Mouse (Mus musculus): Measurements from ENCODE around the gene P2ry1. TPM values are rescaled to one million over a fixed set of nuclear protein-coding genes. Genes with fewer than 3 reads are reported as not detected.

Gene P2ry1
- 3.0 and 4.5 TPM in 2 replicates for polyA plus RNA-seq (2012; rRNA removed)
- polyA plus RNA-seq (2014; fragmentation: Nextera tagmentation; extraction: Ambion mirVana): 2.6 and 3.1 TPM in 2 replicates

GRCm38 (mm10) chr3:61002587-61003501 is at the start of gene P2ry1:
P2ry1 (plus strand) TSS chr3:61002795.
- ATAC-seq (ENCODE audit: low FRiP score, low read depth) (peak; percentile 93), DNase-seq (ENCODE audit: low spot score) (peak; percentile 77)
- H3K4me2 ChIP-seq (replicated peaks; ENCODE audit: low read depth, low read length, severe bottlenecking): peak within 1 kb of the TSS; percentile 98
- H3K9me3 ChIP-seq (ENCODE audit: control insufficient read depth, low read length): no peaks in the 10 kb centered on the region
- H3K27me3 ChIP-seq (ENCODE audit: control insufficient read depth, insufficient read depth, low read length): peaks cover 25% of the 10 kb centered on the region
- no peaks in the 10 kb centered on the region for H3K36me3 ChIP-seq (ENCODE audit: control insufficient read depth, insufficient read depth, low read length)
- no peak within 1 kb of the TSS for H3K27ac ChIP-seq (replicated peaks; ENCODE audit: low read depth, low read length)
- H3K4me3 ChIP-seq (replicated peaks; ENCODE audit: low read length): peak within 1 kb of the TSS; percentile 67
- WGBS: under 1% methylated on average over 71 of the region's 90 CpGs
- no peaks in the 10 kb centered on the region for H3K4me1 ChIP-seq (ENCODE audit: control insufficient read depth, insufficient read depth, low read length)
- H3K9ac ChIP-seq (ENCODE audit: low read depth, low read length, severe bottlenecking): peak within 1 kb of the TSS; percentile 58
- TF ChIP-seq POLR2A (IDR thresholded peaks at IDR 0.05; ENCODE audit: borderline replicate concordance, extremely low read depth, insufficient read depth, insufficient read length): no peak

DNA sequence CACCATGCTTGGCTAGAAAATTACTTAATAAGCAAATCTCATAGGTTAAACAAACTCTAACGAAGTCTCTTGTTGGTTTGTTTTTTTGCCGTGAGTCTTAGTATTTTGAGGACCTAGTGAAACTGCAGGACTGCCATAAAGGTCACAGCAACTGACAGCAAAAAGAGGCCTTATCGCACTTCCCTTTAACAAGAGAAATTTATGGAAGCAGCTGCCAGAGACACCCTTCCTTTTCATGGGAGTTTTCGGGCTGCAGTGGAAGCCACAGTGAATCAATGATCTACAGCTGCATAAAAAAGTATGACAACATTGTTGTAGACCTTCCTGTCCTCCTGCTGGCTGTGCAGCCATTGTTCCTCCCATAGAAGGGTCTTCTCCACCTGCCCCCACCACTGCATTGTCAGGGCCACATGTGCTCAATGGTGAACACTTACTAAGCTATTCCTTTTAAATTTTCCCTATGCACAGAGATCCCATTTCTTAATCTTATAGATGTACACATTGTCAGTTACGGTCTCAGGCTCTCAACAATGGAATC is 49.3 kb upstream of the P2ry1 start:
- ATAC-seq (ENCODE audit: low FRiP score, low read depth) (no peak), DNase-seq (ENCODE audit: low spot score) (no peak)
- WGBS: 71% methylated on average over 5 of the region's 5 CpGs
- no peaks in the 10 kb centered on the region for H3K9me3 ChIP-seq (ENCODE audit: control insufficient read depth, low read length)
- H3K36me3 ChIP-seq (ENCODE audit: control insufficient read depth, insufficient read depth, low read length): no peaks in the 10 kb centered on the region
- TF ChIP-seq POLR2A (IDR thresholded peaks at IDR 0.05; ENCODE audit: borderline replicate concordance, extremely low read depth, insufficient read depth, insufficient read length): no peak
- H3K9ac ChIP-seq (ENCODE audit: low read depth, low read length, severe bottlenecking): no peak overlapping the region
- no peaks in the 10 kb centered on the region for H3K27me3 ChIP-seq (ENCODE audit: control insufficient read depth, insufficient read depth, low read length)
- H3K27ac ChIP-seq (replicated peaks; ENCODE audit: low read depth, low read length): no peak overlapping the region
- no peaks in the 10 kb centered on the region for H3K4me1 ChIP-seq (ENCODE audit: control insufficient read depth, insufficient read depth, low read length)
- no peak overlapping the region for H3K4me2 ChIP-seq (replicated peaks; ENCODE audit: low read depth, low read length, severe bottlenecking)
- H3K4me3 ChIP-seq (replicated peaks; ENCODE audit: low read length): no peak overlapping the region

DNA sequence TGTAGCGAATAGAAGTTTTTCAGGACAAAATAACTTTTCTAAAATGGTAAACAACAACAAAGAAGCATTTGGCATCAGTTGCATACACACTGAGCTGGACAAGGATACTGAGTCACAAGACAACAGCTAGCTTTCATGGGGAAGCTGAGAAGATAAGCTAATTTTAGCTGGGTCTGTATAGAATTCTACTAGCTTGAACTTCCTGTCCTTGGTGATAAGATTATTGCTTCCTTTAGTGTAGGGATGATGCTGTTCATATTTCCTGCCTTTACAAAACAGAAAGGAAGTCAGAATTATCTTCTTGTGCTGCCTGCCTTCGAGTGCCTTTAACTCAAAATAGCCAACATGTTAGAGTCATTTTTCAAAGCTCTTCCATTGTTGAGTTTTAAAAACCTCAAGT is 48.5 kb upstream of the P2ry1 start:
- no peak for DNase-seq (ENCODE audit: low spot score)
- H3K4me3 ChIP-seq (replicated peaks; ENCODE audit: low read length): no peak overlapping the region
- H3K9ac ChIP-seq (ENCODE audit: low read depth, low read length, severe bottlenecking): no peak overlapping the region
- no peaks in the 10 kb centered on the region for H3K36me3 ChIP-seq (ENCODE audit: control insufficient read depth, insufficient read depth, low read length)
- H3K9me3 ChIP-seq (ENCODE audit: control insufficient read depth, low read length): no peaks in the 10 kb centered on the region
- no peaks in the 10 kb centered on the region for H3K4me1 ChIP-seq (ENCODE audit: control insufficient read depth, insufficient read depth, low read length)
- no peak overlapping the region for H3K27ac ChIP-seq (replicated peaks; ENCODE audit: low read depth, low read length)
- TF ChIP-seq POLR2A (IDR thresholded peaks at IDR 0.05; ENCODE audit: borderline replicate concordance, extremely low read depth, insufficient read depth, insufficient read length): no peak
- WGBS: 77% methylated on average over 2 of the region's 2 CpGs
- no peak overlapping the region for H3K4me2 ChIP-seq (replicated peaks; ENCODE audit: low read depth, low read length, severe bottlenecking)
- no peak for ATAC-seq (ENCODE audit: low FRiP score, low read depth)
- H3K27me3 ChIP-seq (ENCODE audit: control insufficient read depth, insufficient read depth, low read length): no peaks in the 10 kb centered on the region

- H3K9me3 ChIP-seq (ENCODE audit: control insufficient read depth, low read length): no peaks in the 10 kb centered on the region
- H3K27me3 ChIP-seq (ENCODE audit: control insufficient read depth, insufficient read depth, low read length): no peaks in the 10 kb centered on the region
- H3K4me2 ChIP-seq (replicated peaks; ENCODE audit: low read depth, low read length, severe bottlenecking): no peak overlapping the region
- H3K4me1 ChIP-seq (ENCODE audit: control insufficient read depth, insufficient read depth, low read length): no peaks in the 10 kb centered on the region
- no peak for TF ChIP-seq POLR2A (IDR thresholded peaks at IDR 0.05; ENCODE audit: borderline replicate concordance, extremely low read depth, insufficient read depth, insufficient read length)
- DNase-seq (ENCODE audit: low spot score) (no peak), ATAC-seq (ENCODE audit: low FRiP score, low read depth) (no peak)
- no peaks in the 10 kb centered on the region for H3K36me3 ChIP-seq (ENCODE audit: control insufficient read depth, insufficient read depth, low read length)
- no peak overlapping the region for H3K4me3 ChIP-seq (replicated peaks; ENCODE audit: low read length)
- no peak overlapping the region for H3K27ac ChIP-seq (replicated peaks; ENCODE audit: low read depth, low read length)
- WGBS: 90% methylated on average over 2 of the region's 2 CpGs
- H3K9ac ChIP-seq (ENCODE audit: low read depth, low read length, severe bottlenecking): no peak overlapping the region
These were observed 43.8 kb upstream of the P2ry1 start for GRCm38 (mm10) chr3:60958769-60959168.

- no peaks in the 10 kb centered on the region for H3K9me3 ChIP-seq (ENCODE audit: control insufficient read depth, low read length)
- no peak for ATAC-seq (ENCODE audit: low FRiP score, low read depth)
- 74% methylated on average over 2 of the region's 2 CpGs for WGBS
These were observed 37.5 kb upstream of the P2ry1 start for GRCm38 (mm10) chr3:60965137-60965536.

More at GRCm38 (mm10) chr3:60965137-60965536, 37.5 kb upstream of the P2ry1 start:
- no peak for TF ChIP-seq POLR2A (IDR thresholded peaks at IDR 0.05; ENCODE audit: borderline replicate concordance, extremely low read depth, insufficient read depth, insufficient read length)
- Histone ChIP-seq H3K4me2 (replicated peaks; ENCODE audit: low read depth, low read length, severe bottlenecking) (no peak overlapping the region), H3K36me3 (ENCODE audit: control insufficient read depth, insufficient read depth, low read length) (no peaks in the 10 kb centered on the region), H3K4me3 (replicated peaks; ENCODE audit: low read length) (no peak overlapping the region), H3K27me3 (ENCODE audit: control insufficient read depth, insufficient read depth, low read length) (no peaks in the 10 kb centered on the region), H3K9ac (ENCODE audit: low read depth, low read length, severe bottlenecking) (no peak overlapping the region), H3K27ac (replicated peaks; ENCODE audit: low read depth, low read length) (no peak overlapping the region), H3K4me1 (ENCODE audit: control insufficient read depth, insufficient read depth, low read length) (no peaks in the 10 kb centered on the region)
- DNase-seq (ENCODE audit: low spot score): no peak

Data from limb, embryonic 14.5 days (tissue).